Mouse (Mus musculus): ENCODE measurements at regions not wholly inside any gene's neighbourhood (a gene's known extent, or its start where the extent isn't known, plus 50 kb on each side); places are given as distances from the start of the nearest gene placed in this dataset.
"Not testable (repeated sequence)": the region's sequence is repeated elsewhere in the genome, so short reads cannot be mapped to it uniquely, and the experiment has no call there.

- DNase-seq (ENCODE audit: extremely low read depth, low read depth, low spot score) = no peak
These were observed 234.4 kb downstream of the Diras2 start for GRCm38 (mm10) chr13:52296541-52297276.

GRCm38 (mm10) chr13:52297277-52297623 is 233.8 kb downstream of the Diras2 start:
- no peak for DNase-seq (ENCODE audit: extremely low read depth, low read depth, low spot score)

GRCm38 (mm10) chr13:52298362-52298761 is 232.7 kb downstream of the Diras2 start:
- DNase-seq (ENCODE audit: extremely low read depth, low read depth, low spot score) = no peak

GRCm38 (mm10) chr13:52305328-52305727 is 225.8 kb downstream of the Diras2 start:
- not testable (repeated sequence) for DNase-seq (ENCODE audit: extremely low read depth, low read depth, low spot score)

GRCm38 (mm10) chr13:52306783-52307440 is 224.2 kb downstream of the Diras2 start:
- DNase-seq (ENCODE audit: extremely low read depth, low read depth, low spot score) = no peak

GRCm38 (mm10) chr13:52310954-52311353 is 220.1 kb downstream of the Diras2 start:
- no peak for DNase-seq (ENCODE audit: extremely low read depth, low read depth, low spot score)

GRCm38 (mm10) chr13:52318276-52318675 is 212.8 kb downstream of the Diras2 start:
- DNase-seq (ENCODE audit: extremely low read depth, low read depth, low spot score) = no peak

GRCm38 (mm10) chr13:52323691-52324090 is 207.4 kb downstream of the Diras2 start:
- no peak for DNase-seq (ENCODE audit: extremely low read depth, low read depth, low spot score)

GRCm38 (mm10) chr13:52324378-52324777 is 206.7 kb downstream of the Diras2 start:
- not testable (repeated sequence) for DNase-seq (ENCODE audit: extremely low read depth, low read depth, low spot score)

GRCm38 (mm10) chr13:52325647-52326046 is 205.4 kb downstream of the Diras2 start:
- not testable (repeated sequence) for DNase-seq (ENCODE audit: extremely low read depth, low read depth, low spot score)

- DNase-seq (ENCODE audit: extremely low read depth, low read depth, low spot score) = no peak
These were observed 203.3 kb downstream of the Diras2 start for GRCm38 (mm10) chr13:52327734-52328133.

GRCm38 (mm10) chr13:52328766-52329165 is 202.3 kb downstream of the Diras2 start:
- DNase-seq (ENCODE audit: extremely low read depth, low read depth, low spot score) = no peak

- DNase-seq (ENCODE audit: extremely low read depth, low read depth, low spot score) = no peak
These were observed 200.0 kb downstream of the Diras2 start for GRCm38 (mm10) chr13:52331068-52331467.

GRCm38 (mm10) chr13:52334962-52335361 is 196.1 kb downstream of the Diras2 start:
- DNase-seq (ENCODE audit: extremely low read depth, low read depth, low spot score) = no peak

GRCm38 (mm10) chr13:52337936-52338335 is 193.1 kb downstream of the Diras2 start:
- DNase-seq (ENCODE audit: extremely low read depth, low read depth, low spot score) = no peak

- no peak for DNase-seq (ENCODE audit: extremely low read depth, low read depth, low spot score)
These were observed 191.9 kb downstream of the Diras2 start for GRCm38 (mm10) chr13:52339156-52339555.

GRCm38 (mm10) chr13:52341981-52342380 is 189.1 kb downstream of the Diras2 start:
- DNase-seq (ENCODE audit: extremely low read depth, low read depth, low spot score) = no peak

GRCm38 (mm10) chr13:52344383-52344782 is 186.7 kb downstream of the Diras2 start:
- DNase-seq (ENCODE audit: extremely low read depth, low read depth, low spot score) = no peak

- no peak for DNase-seq (ENCODE audit: extremely low read depth, low read depth, low spot score)
These were observed 186.2 kb downstream of the Diras2 start for GRCm38 (mm10) chr13:52344853-52345252.

- DNase-seq (ENCODE audit: extremely low read depth, low read depth, low spot score) = no peak
These were observed 185.6 kb downstream of the Diras2 start for GRCm38 (mm10) chr13:52345375-52346026.

GRCm38 (mm10) chr13:52346027-52346375 is 185.1 kb downstream of the Diras2 start:
- no peak for DNase-seq (ENCODE audit: extremely low read depth, low read depth, low spot score)

GRCm38 (mm10) chr13:52347631-52348030 is 183.4 kb downstream of the Diras2 start:
- no peak for DNase-seq (ENCODE audit: extremely low read depth, low read depth, low spot score)

Measured in fat pad, adult 2 months (tissue).